Mouse (Mus musculus): ENCODE measurements around the gene Hist1h2ac. TPM values are rescaled to one million over a fixed set of nuclear protein-coding genes. Genes with fewer than 3 reads are reported as not detected.
"Not testable (repeated sequence)": the region's sequence is repeated elsewhere in the genome, so short reads cannot be mapped to it uniquely, and the experiment has no call there.

The Hist1h2ac gene
- polyA plus RNA-seq, 1 experiment from 2014 or later = 1.4 TPM

DNA sequence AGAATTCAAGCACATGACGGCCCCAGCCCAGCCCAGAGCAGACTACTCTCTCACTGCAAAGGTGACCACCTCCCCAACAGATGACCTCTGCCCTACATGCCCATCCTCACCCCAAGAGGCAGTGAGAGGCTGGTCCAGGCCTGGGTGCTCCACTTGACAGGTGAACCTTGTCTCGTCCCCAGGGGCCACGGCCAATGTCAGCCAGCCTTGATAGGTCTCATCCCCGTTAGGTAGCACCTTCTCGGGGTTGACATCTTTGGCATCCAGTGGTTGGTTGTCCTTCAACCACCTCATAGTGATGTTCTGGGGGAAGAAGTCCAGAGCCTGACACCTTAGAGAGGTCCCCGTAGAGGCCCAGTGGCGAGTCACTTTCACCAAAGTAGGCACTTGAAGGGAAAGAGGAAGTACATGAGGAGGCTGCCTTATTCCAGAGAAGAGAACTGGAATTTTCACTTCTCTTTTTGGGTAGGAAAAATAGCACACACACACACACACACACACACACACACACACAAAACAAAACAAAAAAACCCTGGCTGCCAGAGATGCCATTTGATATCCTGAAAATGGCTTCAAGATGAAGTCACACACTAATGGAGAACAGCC lies 22.1 kb upstream of the Hist1h2ac start:
- Histone ChIP-seq H3K4me3 (ENCODE audit: low read depth, low read length) (no peak overlapping the region), H3K27me3 (replicated peaks; ENCODE audit: control insufficient read depth, insufficient read depth, low read length) (no peaks in the 10 kb centered on the region), H3K4me1 (replicated peaks; ENCODE audit: control insufficient read depth, insufficient read depth, low read length) (0 out of 2 replicates have a peak, but pooled peaks cover 4% of the 10 kb centered on the region), H3K9me3 (ENCODE audit: control insufficient read depth, low read length) (no peaks in the 10 kb centered on the region), H3K4me2 (ENCODE audit: low read length) (no peak overlapping the region), H3K36me3 (ENCODE audit: control insufficient read depth, insufficient read depth, low read length) (no peaks in the 10 kb centered on the region), H3K9ac (ENCODE audit: low read length) (no peak overlapping the region), H3K27ac (ENCODE audit: low read depth) (no peak overlapping the region)
- DNase-seq (ENCODE audit: low spot score) (no peak), ATAC-seq (replicated peaks; ENCODE audit: low FRiP score, low TSS enrichment, low read depth) (no peak)
- 93% methylated on average over 7 of the region's 7 CpGs for WGBS

DNA sequence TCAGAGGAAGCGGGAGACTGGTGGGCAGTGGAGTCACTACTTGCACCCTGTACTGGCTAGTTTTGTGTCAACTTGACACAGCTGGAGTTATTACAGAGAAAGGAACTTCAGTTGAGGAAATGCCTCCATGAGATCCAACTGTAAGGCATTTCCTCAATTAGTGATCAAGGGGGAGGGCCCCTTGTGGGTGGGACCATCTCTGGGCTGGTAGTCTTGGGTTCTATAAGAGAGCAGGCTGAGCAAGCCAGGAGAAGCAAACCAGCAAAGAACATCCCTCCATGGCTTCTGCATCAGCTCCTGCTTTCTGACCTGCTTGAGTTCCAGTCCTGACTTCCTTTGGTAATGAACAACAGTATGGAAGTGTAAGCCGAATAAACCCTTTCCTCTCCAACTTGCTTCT lies 19.1 kb upstream of the Hist1h2ac start:
- H3K27me3 ChIP-seq (replicated peaks; ENCODE audit: control insufficient read depth, insufficient read depth, low read length); H3K27ac ChIP-seq (ENCODE audit: low read depth); H3K9ac ChIP-seq (ENCODE audit: low read length); H3K4me3 ChIP-seq (ENCODE audit: low read depth, low read length); H3K4me1 ChIP-seq (replicated peaks; ENCODE audit: control insufficient read depth, insufficient read depth, low read length); ATAC-seq (replicated peaks; ENCODE audit: low FRiP score, low TSS enrichment, low read depth); H3K9me3 ChIP-seq (ENCODE audit: control insufficient read depth, low read length); DNase-seq (ENCODE audit: low spot score); H3K36me3 ChIP-seq (ENCODE audit: control insufficient read depth, insufficient read depth, low read length); H3K4me2 ChIP-seq (ENCODE audit: low read length): not testable (repeated sequence)
- 80% methylated on average over 2 of the region's 2 CpGs for WGBS

DNA sequence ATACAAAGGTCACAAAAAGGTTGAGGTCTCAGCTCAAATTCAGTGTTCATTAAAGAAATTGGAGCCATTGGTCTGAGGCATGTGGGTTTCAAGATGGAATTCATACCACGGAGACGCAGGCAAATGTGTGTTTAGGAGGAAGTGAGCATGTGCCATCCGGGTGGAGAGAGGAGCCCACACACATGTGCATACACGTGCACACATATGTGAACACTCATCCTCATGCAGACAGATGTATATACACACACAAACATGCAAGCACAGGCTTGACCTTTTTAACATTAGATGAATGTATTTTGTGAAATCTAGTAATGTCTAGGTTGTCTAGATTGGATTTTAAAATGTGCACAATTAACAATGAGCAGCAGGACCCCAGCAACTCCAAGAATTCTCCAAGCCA lies 18.5 kb upstream of the Hist1h2ac start:
- no peak overlapping the region for H3K4me2 ChIP-seq (ENCODE audit: low read length)
- no peak overlapping the region for H3K9ac ChIP-seq (ENCODE audit: low read length)
- WGBS = 78% methylated on average over 4 of the region's 4 CpGs
- no peak overlapping the region for H3K4me3 ChIP-seq (ENCODE audit: low read depth, low read length)
- no peaks in the 10 kb centered on the region for H3K36me3 ChIP-seq (ENCODE audit: control insufficient read depth, insufficient read depth, low read length)
- DNase-seq (ENCODE audit: low spot score) (no peak), ATAC-seq (replicated peaks; ENCODE audit: low FRiP score, low TSS enrichment, low read depth) (no peak)
- H3K27me3 ChIP-seq (replicated peaks; ENCODE audit: control insufficient read depth, insufficient read depth, low read length) = no peaks in the 10 kb centered on the region
- H3K4me1 ChIP-seq (replicated peaks; ENCODE audit: control insufficient read depth, insufficient read depth, low read length) = peaks cover 13% of the 10 kb centered on the region; the same call in 1 of the 2 replicates
- no peaks in the 10 kb centered on the region for H3K9me3 ChIP-seq (ENCODE audit: control insufficient read depth, low read length)
- H3K27ac ChIP-seq (ENCODE audit: low read depth) = no peak overlapping the region

DNA sequence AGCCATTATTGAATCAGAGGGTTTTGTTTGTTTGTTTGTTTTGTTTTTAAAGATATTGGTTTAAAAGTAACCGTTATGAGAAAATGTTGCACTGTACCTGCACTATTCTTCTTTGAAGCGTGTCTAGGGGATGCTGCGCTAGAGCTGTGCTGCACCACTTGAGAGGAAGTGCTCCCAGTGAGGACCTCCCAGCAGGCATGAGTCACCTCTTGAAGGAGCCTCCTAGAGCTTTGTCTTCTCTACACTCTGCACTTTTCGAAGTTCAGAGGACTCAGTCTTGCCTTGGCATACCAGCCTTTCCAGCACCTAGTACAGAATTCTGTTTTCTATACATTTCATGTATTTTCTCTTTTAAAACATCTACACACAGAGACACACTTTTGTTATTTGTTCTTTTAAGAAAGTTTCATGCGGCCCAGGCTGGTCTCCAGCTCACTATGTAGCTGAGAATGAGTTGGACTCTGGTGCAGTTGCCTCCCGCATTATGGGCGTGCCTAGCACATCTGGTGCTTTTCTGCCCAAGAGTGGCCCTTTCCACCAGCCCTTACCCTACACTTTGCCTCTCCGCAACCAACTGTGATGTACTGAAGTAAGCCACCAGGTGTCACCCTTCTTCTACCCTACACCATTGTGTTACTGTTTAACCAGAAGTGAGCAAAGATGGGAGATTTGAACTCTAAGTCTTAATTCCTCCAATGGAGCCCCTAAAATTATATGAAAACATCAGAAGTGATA lies 17.2 kb upstream of the Hist1h2ac start:
- DNase-seq (ENCODE audit: low spot score) (peak; percentile 67), ATAC-seq (replicated peaks; ENCODE audit: low FRiP score, low TSS enrichment, low read depth) (peak; percentile 62)
- no peaks in the 10 kb centered on the region for H3K36me3 ChIP-seq (ENCODE audit: control insufficient read depth, insufficient read depth, low read length)
- H3K9me3 ChIP-seq (ENCODE audit: control insufficient read depth, low read length) = no peaks in the 10 kb centered on the region
- H3K9ac ChIP-seq (ENCODE audit: low read length) = no peak overlapping the region
- H3K27me3 ChIP-seq (replicated peaks; ENCODE audit: control insufficient read depth, insufficient read depth, low read length) = no peaks in the 10 kb centered on the region
- peaks cover 13% of the 10 kb centered on the region; the same call in 1 of the 2 replicates for H3K4me1 ChIP-seq (replicated peaks; ENCODE audit: control insufficient read depth, insufficient read depth, low read length)
- no peak overlapping the region for H3K27ac ChIP-seq (ENCODE audit: low read depth)
- WGBS = 29% methylated on average over 8 of the region's 8 CpGs
- no peak overlapping the region for H3K4me2 ChIP-seq (ENCODE audit: low read length)
- no peak overlapping the region for H3K4me3 ChIP-seq (ENCODE audit: low read depth, low read length)

DNA sequence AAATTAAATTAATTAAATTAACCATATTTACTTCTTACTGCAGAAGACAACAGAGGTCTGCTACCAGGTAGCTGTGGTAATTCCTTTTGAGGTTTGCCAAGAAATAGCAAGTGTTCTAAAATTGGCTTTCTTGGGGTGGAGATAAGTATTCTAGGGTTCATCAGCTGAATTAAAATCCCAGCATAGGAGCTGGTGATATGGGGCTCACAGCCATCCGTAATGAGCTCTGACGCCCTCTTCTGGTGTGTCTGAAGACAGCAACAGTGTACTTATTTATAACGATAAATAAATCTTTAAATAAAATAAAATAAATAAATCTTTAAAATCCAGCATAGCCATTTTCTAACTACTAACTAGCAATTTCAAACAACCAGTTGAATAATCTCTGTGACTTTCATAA lies 16.0 kb upstream of the Hist1h2ac start:
- H3K27me3 ChIP-seq (replicated peaks; ENCODE audit: control insufficient read depth, insufficient read depth, low read length) = no peaks in the 10 kb centered on the region
- H3K27ac ChIP-seq (ENCODE audit: low read depth) = no peak overlapping the region
- 72% methylated on average over 3 of the region's 3 CpGs for WGBS
- no peak for DNase-seq (ENCODE audit: low spot score)
- H3K4me2 ChIP-seq (ENCODE audit: low read length) = no peak overlapping the region
- H3K4me3 ChIP-seq (ENCODE audit: low read depth, low read length) = no peak overlapping the region
- no peak for ATAC-seq (replicated peaks; ENCODE audit: low FRiP score, low TSS enrichment, low read depth)
- H3K4me1 ChIP-seq (replicated peaks; ENCODE audit: control insufficient read depth, insufficient read depth, low read length) = peaks cover 13% of the 10 kb centered on the region; the same call in 1 of the 2 replicates
- H3K36me3 ChIP-seq (ENCODE audit: control insufficient read depth, insufficient read depth, low read length) = no peaks in the 10 kb centered on the region
- H3K9me3 ChIP-seq (ENCODE audit: control insufficient read depth, low read length) = no peaks in the 10 kb centered on the region
- H3K9ac ChIP-seq (ENCODE audit: low read length) = no peak overlapping the region

DNA sequence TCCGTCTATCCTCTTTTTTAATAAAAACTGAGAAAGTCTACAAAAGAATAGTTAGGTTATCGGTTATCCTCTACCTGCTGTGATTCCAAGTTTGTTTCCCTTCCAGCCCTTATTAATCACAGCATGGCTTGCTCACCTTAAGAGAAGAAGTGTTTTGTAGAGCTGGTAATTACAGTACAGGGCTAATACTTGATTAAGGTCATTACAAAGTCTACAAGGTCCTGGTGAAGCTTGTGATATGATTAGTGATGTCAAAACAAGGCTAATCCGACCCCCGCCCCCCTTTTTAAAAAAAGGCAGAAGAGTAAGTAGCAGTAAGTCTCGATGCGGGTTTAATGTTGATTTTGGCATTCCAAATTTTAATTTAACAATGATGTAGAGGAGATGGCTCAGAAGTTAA lies 15.2 kb upstream of the Hist1h2ac start:
- no peak overlapping the region; the same call in 1 of the 2 replicates for H3K9ac ChIP-seq (ENCODE audit: low read length)
- ATAC-seq (replicated peaks; ENCODE audit: low FRiP score, low TSS enrichment, low read depth) = no peak

DNA sequence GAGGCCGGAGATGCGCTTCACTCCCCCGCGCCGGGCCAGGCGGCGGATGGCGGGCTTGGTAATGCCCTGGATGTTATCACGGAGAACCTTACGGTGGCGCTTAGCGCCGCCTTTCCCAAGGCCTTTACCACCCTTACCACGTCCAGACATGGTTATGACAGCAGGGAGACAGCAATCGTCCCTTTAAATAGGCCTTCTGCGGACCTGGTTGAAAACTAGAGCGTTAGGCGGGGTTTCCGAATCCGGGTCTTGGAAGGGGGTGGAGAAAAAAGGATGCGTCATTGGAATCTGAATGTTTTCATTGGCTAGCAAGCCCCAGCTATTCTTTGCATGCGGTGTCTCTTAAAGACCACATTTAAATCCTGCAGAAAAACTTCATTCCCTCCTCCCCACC lies 14.5 kb upstream of the Hist1h2ac start, which contains the start of gene Hist1h4c:
Gene Hist1h4c, minus strand, starts transcription at position 155 of the 394 bp plus-strand sequence.
- under 1% methylated on average over 22 of the region's 22 CpGs for WGBS
- peak; percentile 95 for ATAC-seq (replicated peaks; ENCODE audit: low FRiP score, low TSS enrichment, low read depth)
- H3K4me2 ChIP-seq (ENCODE audit: low read length) = peak within 1 kb of the TSS; percentile 77

More for the DNA sequence above, 15.2 kb upstream of the Hist1h2ac start:
- no peaks in the 10 kb centered on the region for H3K36me3 ChIP-seq (ENCODE audit: control insufficient read depth, insufficient read depth, low read length)
- peak overlapping the region; percentile 50; the same call in 1 of the 2 replicates for H3K4me3 ChIP-seq (ENCODE audit: low read depth, low read length)
- peak overlapping the region; percentile 91 for H3K27ac ChIP-seq (ENCODE audit: low read depth)
- DNase-seq (ENCODE audit: low spot score) = no peak
- H3K9me3 ChIP-seq (ENCODE audit: control insufficient read depth, low read length) = no peaks in the 10 kb centered on the region
- H3K27me3 ChIP-seq (replicated peaks; ENCODE audit: control insufficient read depth, insufficient read depth, low read length) = no peaks in the 10 kb centered on the region
- WGBS = 73% methylated on average over 6 of the region's 6 CpGs
- peak overlapping the region; percentile 47 for H3K4me2 ChIP-seq (ENCODE audit: low read length)
- H3K4me1 ChIP-seq (replicated peaks; ENCODE audit: control insufficient read depth, insufficient read depth, low read length) = peaks cover 13% of the 10 kb centered on the region; the same call in 1 of the 2 replicates

DNA sequence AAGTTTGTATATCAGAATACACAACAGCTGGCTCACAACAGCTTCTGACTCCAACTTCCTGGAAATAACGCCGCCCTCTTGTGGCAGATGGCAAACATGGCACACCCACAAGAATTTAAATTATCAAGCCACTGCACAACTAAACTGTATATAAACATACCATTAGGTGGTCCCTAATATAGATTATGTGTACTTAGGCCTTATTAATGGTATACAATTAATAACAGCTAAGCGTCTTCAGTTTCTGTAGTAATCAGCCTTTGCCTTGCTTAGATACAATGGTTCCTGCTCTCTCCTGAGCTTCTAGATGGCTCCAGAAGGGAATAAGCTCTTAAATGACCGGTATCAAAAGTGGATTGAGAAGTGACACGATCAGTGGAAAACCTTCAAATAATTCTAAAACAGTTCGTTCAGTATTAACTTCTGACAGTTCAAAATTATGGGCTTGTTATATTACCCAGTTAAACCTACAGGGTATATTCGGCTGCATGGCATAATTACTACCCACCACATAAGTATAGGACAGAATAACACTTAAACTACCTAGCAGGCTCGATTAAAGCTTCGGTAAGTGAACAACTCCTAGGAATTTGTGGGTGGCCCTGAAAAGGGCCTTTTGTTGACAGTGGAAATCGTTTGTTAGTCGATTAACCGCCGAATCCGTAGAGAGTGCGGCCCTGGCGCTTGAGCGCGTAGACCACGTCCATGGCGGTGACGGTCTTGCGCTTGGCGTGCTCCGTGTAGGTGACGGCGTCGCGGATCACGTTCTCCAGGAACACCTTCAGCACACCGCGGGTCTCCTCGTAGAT lies 13.9 kb upstream of the Hist1h2ac start:
- peak overlapping the region; percentile 91 for H3K27ac ChIP-seq (ENCODE audit: low read depth)
- DNase-seq (ENCODE audit: low spot score) (peak; percentile 80), ATAC-seq (replicated peaks; ENCODE audit: low FRiP score, low TSS enrichment, low read depth) (peak; percentile 81)
- WGBS = 2% methylated on average over 23 of the region's 32 CpGs
- H3K9me3 ChIP-seq (ENCODE audit: control insufficient read depth, low read length) = no peaks in the 10 kb centered on the region
- peak overlapping the region; percentile 50 for H3K4me3 ChIP-seq (ENCODE audit: low read depth, low read length)
- H3K36me3 ChIP-seq (ENCODE audit: control insufficient read depth, insufficient read depth, low read length) = no peaks in the 10 kb centered on the region
- H3K4me2 ChIP-seq (ENCODE audit: low read length) = peak overlapping the region; percentile 77
- H3K9ac ChIP-seq (ENCODE audit: low read length) = peak overlapping the region; percentile 69
- no peaks in the 10 kb centered on the region for H3K27me3 ChIP-seq (replicated peaks; ENCODE audit: control insufficient read depth, insufficient read depth, low read length)
- peaks cover 13% of the 10 kb centered on the region; the same call in 1 of the 2 replicates for H3K4me1 ChIP-seq (replicated peaks; ENCODE audit: control insufficient read depth, insufficient read depth, low read length)

More for the DNA sequence above, 14.5 kb upstream of the Hist1h2ac start, which contains the start of gene Hist1h4c:
- H3K27me3 ChIP-seq (replicated peaks; ENCODE audit: control insufficient read depth, insufficient read depth, low read length) = no peaks in the 10 kb centered on the region
- H3K9ac ChIP-seq (ENCODE audit: low read length) = peak within 1 kb of the TSS; percentile 69
- peak within 1 kb of the TSS; percentile 50 for H3K4me3 ChIP-seq (ENCODE audit: low read depth, low read length)
- no peaks in the 10 kb centered on the region for H3K36me3 ChIP-seq (ENCODE audit: control insufficient read depth, insufficient read depth, low read length)
- no peaks in the 10 kb centered on the region for H3K9me3 ChIP-seq (ENCODE audit: control insufficient read depth, low read length)
- DNase-seq (ENCODE audit: low spot score) = peak; percentile 100
- peaks cover 13% of the 10 kb centered on the region; the same call in 1 of the 2 replicates for H3K4me1 ChIP-seq (replicated peaks; ENCODE audit: control insufficient read depth, insufficient read depth, low read length)
- H3K27ac ChIP-seq (ENCODE audit: low read depth) = peak within 1 kb of the TSS; percentile 91
